Mouse (Mus musculus): ENCODE results near the gene Pop5. TPM values are rescaled to one million over a fixed set of nuclear protein-coding genes. Genes with fewer than 3 reads are reported as not detected.

Gene Pop5
- polyA plus RNA-seq, 1 experiment from 2014 or later: 127 TPM

DNA sequence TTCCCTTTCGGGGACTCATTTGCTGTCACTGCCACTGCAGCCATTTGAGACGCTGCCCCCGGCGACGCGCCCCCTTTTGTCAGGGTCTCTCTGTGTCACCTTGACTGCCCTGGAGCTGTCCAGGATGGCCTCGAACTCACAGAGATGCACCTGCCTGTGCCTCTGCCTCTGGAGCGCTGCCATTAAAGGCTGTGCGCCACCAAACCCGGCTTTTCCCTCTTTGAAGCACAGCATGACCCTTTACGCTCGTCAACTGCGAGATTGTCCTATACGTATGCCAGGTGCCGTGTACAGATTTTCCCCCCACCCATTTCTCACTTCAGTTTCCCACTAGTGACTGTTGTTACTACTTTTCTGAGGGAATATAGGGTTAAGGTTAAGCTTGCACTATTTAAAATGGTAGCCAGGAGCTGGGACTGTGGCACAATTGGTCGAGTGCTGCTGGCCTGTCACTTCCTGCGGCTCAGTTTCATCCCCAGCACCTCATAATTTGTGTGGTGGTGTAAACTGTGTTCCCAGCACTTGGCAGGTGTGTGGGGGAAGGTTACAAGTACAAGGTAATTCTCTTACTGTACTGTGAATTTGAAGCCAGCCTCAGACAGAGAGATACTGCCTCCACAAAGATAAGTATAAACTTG is 44.5 kb downstream of the Pop5 start:
- H3K27me3 ChIP-seq (replicated peaks): no peaks in the 10 kb centered on the region
- H3K4me3 ChIP-seq (replicated peaks): peak overlapping the region; percentile 97
- peak overlapping the region; percentile 96 for H3K9ac ChIP-seq (replicated peaks)
- no peaks in the 10 kb centered on the region for H3K9me3 ChIP-seq (replicated peaks)
- 6% methylated on average over 17 of the region's 17 CpGs for WGBS
- ATAC-seq (ENCODE audit: low FRiP score): peak; percentile 57; the same call in 1 of the 2 replicates
- H3K27ac ChIP-seq (replicated peaks): peak overlapping the region; percentile 79
- peak overlapping the region; percentile 92 for H3K4me2 ChIP-seq
- H3K36me3 ChIP-seq: peaks cover 19% of the 10 kb centered on the region
- peaks cover 10% of the 10 kb centered on the region for H3K4me1 ChIP-seq

GRCm38 (mm10) chr5:115284735-115285134 is 49.1 kb downstream of the Pop5 start:
- Histone ChIP-seq H3K9ac (replicated peaks) (no peak overlapping the region), H3K27ac (replicated peaks) (no peak overlapping the region), H3K4me1 (peaks cover 7% of the 10 kb centered on the region), H3K27me3 (replicated peaks) (no peaks in the 10 kb centered on the region), H3K36me3 (peaks cover 51% of the 10 kb centered on the region), H3K4me2 (no peak overlapping the region), H3K4me3 (replicated peaks) (no peak overlapping the region), H3K9me3 (replicated peaks) (no peaks in the 10 kb centered on the region)
- no peak for ATAC-seq (ENCODE audit: low FRiP score)
- WGBS: 83% methylated on average over 3 of the region's 3 CpGs

GRCm38 (mm10) chr5:115294173-115294572 is 58.5 kb downstream of the Pop5 start:
- peaks cover 81% of the 10 kb centered on the region for H3K36me3 ChIP-seq
- no peak overlapping the region for H3K9ac ChIP-seq (replicated peaks)
- no peaks in the 10 kb centered on the region for H3K27me3 ChIP-seq (replicated peaks)
- no peak overlapping the region for H3K4me3 ChIP-seq (replicated peaks)
- 90% methylated on average over 8 of the region's 8 CpGs for WGBS
- no peak overlapping the region for H3K27ac ChIP-seq (replicated peaks)
- H3K4me2 ChIP-seq: no peak overlapping the region
- ATAC-seq (ENCODE audit: low FRiP score): no peak
- peaks cover 17% of the 10 kb centered on the region for H3K4me1 ChIP-seq
- no peaks in the 10 kb centered on the region for H3K9me3 ChIP-seq (replicated peaks)

Other genes with a start within 250 kb of the Pop5 start
- 18.2 and 30.9 TPM in 2 replicates for gene Sppl3, start 224.7 kb upstream of the Pop5 start, polyA plus RNA-seq (2015; fragmentation: Nextera tagmentation; extraction: Ambion mirVana)
- 36.7 and 40.5 TPM in 2 replicates for gene Gm10401, start 137.5 kb upstream of the Pop5 start, polyA plus RNA-seq (2015; fragmentation: Nextera tagmentation; extraction: Ambion mirVana)
- 22.2 and 35.9 TPM in 2 replicates for gene Acads, start 116.5 kb upstream of the Pop5 start, polyA plus RNA-seq (2015; fragmentation: Nextera tagmentation; extraction: Ambion mirVana)
- gene Unc119b, start 100.9 kb upstream of the Pop5 start, polyA plus RNA-seq (2015; fragmentation: Nextera tagmentation; extraction: Ambion mirVana): 31.1 and 31.8 TPM in 2 replicates
- 34.3 and 40.4 TPM in 2 replicates for gene Mlec, start 77.7 kb upstream of the Pop5 start, polyA plus RNA-seq (2015; fragmentation: Nextera tagmentation; extraction: Ambion mirVana)
- gene Cabp1, start 41.5 kb upstream of the Pop5 start, polyA plus RNA-seq (2015; fragmentation: Nextera tagmentation; extraction: Ambion mirVana): 17.4 and 23.1 TPM in 2 replicates
- 171 and 197 TPM in 2 replicates for gene Rnf10, start 37.1 kb downstream of the Pop5 start, polyA plus RNA-seq (2015; fragmentation: Nextera tagmentation; extraction: Ambion mirVana)
- 63.7 and 64.6 TPM in 2 replicates for gene Coq5, start 43.8 kb downstream of the Pop5 start, polyA plus RNA-seq (2015; fragmentation: Nextera tagmentation; extraction: Ambion mirVana)
- 1,284 and 1,328 TPM in 2 replicates for gene Dynll1, start 65.2 kb downstream of the Pop5 start, polyA plus RNA-seq (2015; fragmentation: Nextera tagmentation; extraction: Ambion mirVana)
- gene Srsf9, start 91.3 kb downstream of the Pop5 start, polyA plus RNA-seq (2015; fragmentation: Nextera tagmentation; extraction: Ambion mirVana): 138 and 154 TPM in 2 replicates
- 32.2 and 37.0 TPM in 2 replicates for gene Gatc, start 105.3 kb downstream of the Pop5 start, polyA plus RNA-seq (2015; fragmentation: Nextera tagmentation; extraction: Ambion mirVana)
- gene Triap1, start 105.4 kb downstream of the Pop5 start, polyA plus RNA-seq (2015; fragmentation: Nextera tagmentation; extraction: Ambion mirVana): 56.1 and 56.8 TPM in 2 replicates
- 1,223 and 1,358 TPM in 2 replicates for gene Cox6a1, start 113.1 kb downstream of the Pop5 start, polyA plus RNA-seq (2015; fragmentation: Nextera tagmentation; extraction: Ambion mirVana)
- 29.4 and 37.9 TPM in 2 replicates for gene Msi1, start 193.8 kb downstream of the Pop5 start, polyA plus RNA-seq (2015; fragmentation: Nextera tagmentation; extraction: Ambion mirVana)
- gene Pla2g1b, start 230.4 kb downstream of the Pop5 start, polyA plus RNA-seq (2015; fragmentation: Nextera tagmentation; extraction: Ambion mirVana): 0.81 and 1.1 TPM in 2 replicates
- 31.0 and 37.1 TPM in 2 replicates for gene Sirt4, start 248.9 kb downstream of the Pop5 start, polyA plus RNA-seq (2015; fragmentation: Nextera tagmentation; extraction: Ambion mirVana)

Data from neural tube, embryonic 15.5 days (tissue).